Mouse (Mus musculus) E14TG2a.4 (cell line): Measurements from ENCODE around the gene Fam198b.

Experiments used
- H3K27me3 ChIP-seq: 2 replicates; pipeline ENCODE4 v1.6.1; 2014; ENCODE audit warnings: low read length, control low read depth; ENCODE audit not compliant: insufficient read depth
- H3K36me3 ChIP-seq: 2 replicates; pipeline ENCODE4 v1.6.1; 2014; ENCODE audit warnings: low read length, control low read depth; ENCODE audit not compliant: insufficient read depth
- H3K4me1 ChIP-seq: replicated peaks from 2 replicates; pipeline ENCODE4 v1.6.1; 2014; ENCODE audit warnings: low read depth, low read length, control low read depth
- H3K4me3 ChIP-seq: replicated peaks from 2 replicates; pipeline ENCODE4 v1.5.1; 2014; ENCODE audit warnings: mild to moderate bottlenecking, low read length
- H3K9me3 ChIP-seq: 2 replicates; pipeline ENCODE4 v1.6.1; 2014; ENCODE audit warnings: low read length, control low read depth
- CTCF ChIP-seq: conservative IDR thresholded peaks from 2 replicates; pipeline ENCODE4 v1.5.1; 2014; ENCODE audit warnings: low read length
- NANOG ChIP-seq: IDR thresholded peaks from 2 replicates; pipeline ENCODE4 v1.6.1; 2014; ENCODE audit warnings: borderline replicate concordance, low read length, mixed read lengths
- POU5F1 ChIP-seq: IDR thresholded peaks from 2 replicates; pipeline ENCODE4 v1.6.1; 2014; ENCODE audit warnings: low read length, borderline replicate concordance

Fam198b gene

DNA sequence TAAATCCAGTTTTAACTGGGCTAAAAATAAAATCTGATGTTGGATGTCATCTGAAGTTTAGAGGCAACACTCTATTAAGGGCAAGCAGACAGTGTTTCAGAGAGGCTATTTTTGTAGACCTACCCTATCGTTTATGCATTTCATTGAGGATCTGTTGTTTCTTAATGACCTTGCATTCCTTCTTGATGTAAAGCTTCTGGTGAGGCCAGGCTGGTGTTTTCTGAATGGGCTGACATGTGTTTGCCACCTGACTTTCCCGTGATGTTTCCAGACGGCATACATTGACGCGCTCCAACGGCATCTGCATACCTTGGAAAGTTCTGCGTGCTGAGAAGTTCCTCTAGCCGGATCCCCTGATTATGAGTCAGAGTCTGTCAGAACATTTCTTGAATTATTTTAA, 104.9 kb downstream of the Fam198b start:
- Histone ChIP-seq H3K27me3 (no peaks in the 10 kb centered on the region), H3K4me3 (no peak overlapping the region), H3K9me3 (no peaks in the 10 kb centered on the region), H3K36me3 (no peaks in the 10 kb centered on the region), H3K4me1 (peaks cover 5% of the 10 kb centered on the region; the same call in 1 of the 2 replicates)
- no peak for TF ChIP-seq POU5F1
- TF ChIP-seq CTCF = no peak
- TF ChIP-seq NANOG = no peak

DNA sequence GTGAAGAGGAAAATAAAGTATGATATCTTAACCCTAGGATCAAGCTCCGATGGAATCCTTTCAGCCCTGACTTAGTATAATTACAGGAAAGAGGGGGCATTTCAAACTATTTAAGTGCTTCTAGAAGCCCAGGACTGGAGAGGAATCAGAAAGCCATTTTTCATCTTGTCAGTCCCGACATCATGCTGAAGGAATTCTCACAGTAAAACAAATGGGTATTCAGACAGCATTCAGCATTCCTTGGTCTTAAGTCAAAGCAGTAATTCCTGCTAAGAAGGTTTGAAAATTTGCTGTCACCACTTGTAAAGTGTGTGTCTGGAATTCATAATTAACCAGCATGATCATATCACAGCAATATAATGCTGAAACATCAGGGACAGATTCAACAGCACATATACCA, 105.6 kb downstream of the Fam198b start:
- Histone ChIP-seq H3K4me1 (peaks cover 5% of the 10 kb centered on the region; the same call in 1 of the 2 replicates), H3K27me3 (no peaks in the 10 kb centered on the region), H3K36me3 (no peaks in the 10 kb centered on the region), H3K9me3 (no peaks in the 10 kb centered on the region), H3K4me3 (no peak overlapping the region)
- TF ChIP-seq CTCF = no peak
- TF ChIP-seq NANOG = no peak
- no peak for TF ChIP-seq POU5F1

DNA sequence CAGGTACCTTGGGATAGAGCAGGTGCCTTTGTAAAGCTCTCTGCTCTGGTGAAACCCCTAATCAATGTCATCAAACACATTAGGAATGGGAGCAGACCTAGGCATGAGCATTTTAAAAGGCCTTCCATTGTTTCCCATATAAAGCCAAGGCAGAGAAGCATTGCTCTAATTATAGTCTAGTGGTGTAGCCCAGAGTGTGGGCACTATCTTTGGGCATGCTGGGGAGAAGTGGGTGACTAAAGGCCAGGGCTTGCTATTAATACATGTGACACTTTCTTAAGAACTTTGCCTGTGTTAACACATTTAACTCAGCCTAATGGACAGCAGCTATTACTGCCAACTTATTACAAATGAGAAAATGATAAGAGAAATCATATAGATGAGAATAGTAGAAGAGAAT, 106.1 kb downstream of the Fam198b start:
- no peak for TF ChIP-seq POU5F1
- TF ChIP-seq NANOG = no peak
- TF ChIP-seq CTCF = no peak
- Histone ChIP-seq H3K4me1 (peaks cover 5% of the 10 kb centered on the region; the same call in 1 of the 2 replicates), H3K9me3 (no peaks in the 10 kb centered on the region), H3K4me3 (no peak overlapping the region), H3K27me3 (no peaks in the 10 kb centered on the region), H3K36me3 (no peaks in the 10 kb centered on the region)

DNA sequence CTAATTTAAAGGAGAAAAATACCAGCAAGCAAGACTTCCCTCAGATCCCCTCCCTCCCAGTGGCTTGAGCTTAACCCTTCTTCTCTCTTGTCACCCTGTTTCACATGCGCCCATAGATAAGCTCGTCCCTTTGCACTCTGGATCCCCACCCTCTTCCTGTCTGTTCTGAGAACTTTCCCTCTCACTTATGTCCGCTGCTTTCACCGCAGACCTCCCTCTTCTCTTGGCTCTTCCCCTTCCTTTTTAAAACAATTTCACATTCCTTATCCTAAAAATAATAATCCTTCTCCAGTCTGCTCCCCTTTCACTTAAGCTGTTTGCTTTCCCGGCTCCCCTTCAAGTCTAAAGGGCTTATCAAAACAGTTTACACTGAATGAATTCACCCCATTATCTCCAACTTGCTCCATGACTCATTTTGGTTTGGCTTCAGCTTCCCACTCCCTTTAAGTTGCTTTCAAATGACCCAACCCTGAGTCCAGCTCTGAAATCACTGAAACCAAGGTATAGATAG, 109.8 kb downstream of the Fam198b start:
- H3K4me1 ChIP-seq = peaks cover 5% of the 10 kb centered on the region; the same call in 1 of the 2 replicates
- H3K36me3 ChIP-seq = no peaks in the 10 kb centered on the region
- no peaks in the 10 kb centered on the region for H3K9me3 ChIP-seq
- H3K4me3 ChIP-seq = no peak overlapping the region
- TF ChIP-seq POU5F1 = no peak
- no peak for TF ChIP-seq NANOG
- no peak for TF ChIP-seq CTCF
- no peaks in the 10 kb centered on the region for H3K27me3 ChIP-seq

DNA sequence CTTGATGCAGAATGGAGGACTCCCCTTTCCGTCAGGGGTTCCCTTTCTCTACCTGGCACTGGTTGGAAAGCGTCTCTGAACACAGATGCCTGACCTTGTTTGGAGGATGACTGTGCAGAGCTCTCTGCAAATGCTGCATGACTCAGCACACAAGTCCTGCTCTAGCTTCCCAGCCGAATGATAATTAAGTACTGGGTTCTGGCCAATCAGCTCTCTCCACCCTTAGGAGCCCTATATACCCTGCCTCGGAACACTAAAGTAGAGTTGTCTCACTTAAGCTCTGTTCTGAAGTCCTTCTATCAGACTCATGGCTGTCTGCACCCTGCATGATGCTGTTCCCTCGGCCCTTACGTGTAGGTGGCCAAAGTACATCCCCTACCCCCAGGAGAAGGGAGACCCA, 111.4 kb downstream of the Fam198b start:
- H3K9me3 ChIP-seq = no peaks in the 10 kb centered on the region
- TF ChIP-seq NANOG (no peak), CTCF (no peak), POU5F1 (no peak)

More for the DNA sequence above, 111.4 kb downstream of the Fam198b start:
- H3K27me3 ChIP-seq = no peaks in the 10 kb centered on the region
- no peaks in the 10 kb centered on the region for H3K36me3 ChIP-seq
- no peak overlapping the region for H3K4me3 ChIP-seq
- peaks cover 5% of the 10 kb centered on the region; the same call in 1 of the 2 replicates for H3K4me1 ChIP-seq
